Mouse (Mus musculus) olfactory bulb, adult 2 months (tissue): ENCODE results near the gene Kalrn.

Source experiments
- CTCF ChIP-seq: fragments of 200-500 bp; IDR thresholded peaks from 2 replicates; pipeline ENCODE4 v1.5.1; 2012; ENCODE audit warnings: low read depth, mild to moderate bottlenecking, low read length, moderate library complexity; ENCODE audit not compliant: insufficient read depth
- POLR2A ChIP-seq: fragments of 200-500 bp; IDR thresholded peaks from 2 replicates; pipeline ENCODE4 v1.6.1; 2012; ENCODE audit warnings: mild to moderate bottlenecking, low read depth, low read length, moderate library complexity; ENCODE audit not compliant: insufficient read depth

DNA sequence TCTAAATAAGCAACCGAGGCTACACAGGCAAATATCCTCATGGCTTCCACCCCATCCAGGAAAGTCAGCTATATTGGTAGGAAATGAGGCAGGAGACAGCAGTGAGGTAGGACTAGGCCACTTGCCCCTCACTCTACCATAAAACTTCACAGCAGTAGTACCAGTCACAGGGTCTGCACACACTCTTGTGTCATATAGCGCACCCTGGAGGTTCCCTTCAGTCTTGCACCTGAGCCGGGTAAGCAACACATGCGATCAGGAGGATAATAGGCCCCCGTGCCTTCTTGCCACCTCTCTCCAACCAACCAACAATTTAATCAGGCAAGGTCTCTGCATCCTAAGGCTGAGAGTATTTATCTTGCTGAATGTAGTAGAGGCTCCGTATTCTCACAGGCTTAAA lies 278.8 kb downstream of the Kalrn start:
- TF ChIP-seq POLR2A (no peak), CTCF (no peak)
